Mouse (Mus musculus) liver, embryonic 16.5 days (tissue): ENCODE data around the gene Apobr. TPM values are rescaled to one million over a fixed set of nuclear protein-coding genes. Genes with fewer than 3 reads are reported as not detected.

Source experiments
- ATAC-seq: fragments of 200-750 bp; cut with Nextera tagmentation; 2 replicates; pipeline ENCODE4 v1.8.0; 2017; ENCODE audit warnings: low read depth, mild to moderate bottlenecking, moderate number of reproducible peaks, moderate library complexity
- H3K27ac ChIP-seq: fragments of 300-500 bp; sonication (generic); 2 replicates; pipeline ENCODE4 v1.5.1; 2014; ENCODE audit warnings: mild to moderate bottlenecking, low read length
- H3K27me3 ChIP-seq: fragments of 300-500 bp; sonication (generic); 2 replicates; pipeline ENCODE4 v1.6.1; 2014; ENCODE audit warnings: low read depth, low read length, mixed read lengths; ENCODE audit not compliant: control insufficient read depth, insufficient read depth
- H3K36me3 ChIP-seq: fragments of 300-500 bp; sonication (generic); 2 replicates; pipeline ENCODE4 v1.6.1; 2014; ENCODE audit warnings: mild to moderate bottlenecking; ENCODE audit not compliant: control insufficient read depth, insufficient read depth
- H3K4me1 ChIP-seq: fragments of 300-500 bp; sonication (generic); 2 replicates; pipeline ENCODE4 v1.6.1; 2014; ENCODE audit warnings: low read depth, low read length, mixed read lengths; ENCODE audit not compliant: control insufficient read depth
- H3K4me2 ChIP-seq: fragments of 300-500 bp; sonication (generic); 2 replicates; pipeline ENCODE4 v1.6.1; 2014; ENCODE audit warnings: low read depth, low read length, mixed read lengths
- H3K4me3 ChIP-seq: fragments of 300-500 bp; sonication (generic); 2 replicates; pipeline ENCODE4 v1.5.1; 2014; ENCODE audit warnings: low read depth, mild to moderate bottlenecking, low read length
- H3K9ac ChIP-seq: fragments of 300-500 bp; sonication (generic); 2 replicates; pipeline ENCODE4 v1.6.1; 2014; ENCODE audit warnings: low read depth, low read length
- H3K9me3 ChIP-seq: fragments of 300-500 bp; sonication (generic); replicated peaks from 2 replicates; pipeline ENCODE4 v1.6.1; 2016; ENCODE audit warnings: low read length; ENCODE audit not compliant: control insufficient read depth
- WGBS: fragments of 180-500 bp; shearing (Covaris S2); extraction: QIAGEN DNeasy Blood & Tissue Kit; methylation state at CpG from one replicate; pipeline ENCODE4 v1.1.7; 2014; ENCODE audit not compliant: insufficient replicate concordance; 5-methylcytosine and 5-hydroxymethylcytosine counted together
- polyA plus RNA-seq: library from polyadenylated mRNA; unstranded; fragments of >200 nt; fragmentation: Nextera tagmentation; extraction: Ambion mirVana; gene quantifications from 2 replicates; pipeline ENCODE4 v1.2.1, GENCODE M21; 2015

Apobr gene
- polyA plus RNA-seq, 1 experiment from 2014 or later = 2.3 TPM

GRCm38 (mm10) chr7:126607796-126608195 is 23.1 kb downstream of the Apobr start:
- ATAC-seq = no peak; the same call in 1 of the 2 replicates
- WGBS = 48% methylated on average over 5 of the region's 5 CpGs

DNA sequence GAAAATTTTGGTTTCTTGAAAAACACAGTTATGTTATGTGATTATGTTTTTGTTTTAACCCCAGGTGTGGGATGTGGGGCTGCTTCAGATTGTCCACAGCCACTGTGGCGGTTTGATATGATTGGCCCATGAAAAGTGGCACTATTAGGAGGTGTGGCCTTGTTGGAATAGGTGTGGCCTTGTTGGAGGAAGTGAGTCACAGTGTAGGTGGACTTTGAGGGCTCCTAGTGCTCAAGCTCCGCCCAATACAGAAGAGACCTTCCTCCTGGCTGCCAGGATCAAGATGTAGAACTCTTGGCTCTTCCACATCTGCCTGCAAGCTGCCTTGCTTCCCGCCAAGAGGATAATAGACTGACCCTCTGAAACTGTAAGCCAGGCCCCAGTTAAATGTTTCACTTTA is 28.0 kb downstream of the Apobr start:
- no peak for ATAC-seq
- H3K9me3 ChIP-seq = no peaks in the 10 kb centered on the region
- H3K27me3 ChIP-seq = no peaks in the 10 kb centered on the region
- no peak overlapping the region for H3K4me2 ChIP-seq
- H3K36me3 ChIP-seq = no peaks in the 10 kb centered on the region
- H3K9ac ChIP-seq = no peak overlapping the region
- WGBS = 64% methylated on average over 3 of the region's 3 CpGs
- no peak overlapping the region for H3K4me3 ChIP-seq
- H3K27ac ChIP-seq = no peak overlapping the region
- H3K4me1 ChIP-seq = no peaks in the 10 kb centered on the region

More at GRCm38 (mm10) chr7:126607796-126608195, 23.1 kb downstream of the Apobr start:
- Histone ChIP-seq H3K36me3 (no peaks in the 10 kb centered on the region), H3K27ac (no peak overlapping the region), H3K4me1 (no peaks in the 10 kb centered on the region), H3K9me3 (no peaks in the 10 kb centered on the region), H3K4me3 (no peak overlapping the region), H3K27me3 (no peaks in the 10 kb centered on the region), H3K4me2 (no peak overlapping the region), H3K9ac (no peak overlapping the region)

- H3K9me3 ChIP-seq = no peaks in the 10 kb centered on the region
- no peak overlapping the region for H3K4me3 ChIP-seq
- H3K27me3 ChIP-seq = no peaks in the 10 kb centered on the region
- no peaks in the 10 kb centered on the region for H3K36me3 ChIP-seq
- no peak overlapping the region for H3K27ac ChIP-seq
- ATAC-seq = no peak
- WGBS = 48% methylated on average over 3 of the region's 3 CpGs
- no peak overlapping the region for H3K9ac ChIP-seq
- no peak overlapping the region for H3K4me2 ChIP-seq
- peaks cover 2% of the 10 kb centered on the region for H3K4me1 ChIP-seq
Observed at GRCm38 (mm10) chr7:126616707-126617106, 32.0 kb downstream of the Apobr start.

DNA sequence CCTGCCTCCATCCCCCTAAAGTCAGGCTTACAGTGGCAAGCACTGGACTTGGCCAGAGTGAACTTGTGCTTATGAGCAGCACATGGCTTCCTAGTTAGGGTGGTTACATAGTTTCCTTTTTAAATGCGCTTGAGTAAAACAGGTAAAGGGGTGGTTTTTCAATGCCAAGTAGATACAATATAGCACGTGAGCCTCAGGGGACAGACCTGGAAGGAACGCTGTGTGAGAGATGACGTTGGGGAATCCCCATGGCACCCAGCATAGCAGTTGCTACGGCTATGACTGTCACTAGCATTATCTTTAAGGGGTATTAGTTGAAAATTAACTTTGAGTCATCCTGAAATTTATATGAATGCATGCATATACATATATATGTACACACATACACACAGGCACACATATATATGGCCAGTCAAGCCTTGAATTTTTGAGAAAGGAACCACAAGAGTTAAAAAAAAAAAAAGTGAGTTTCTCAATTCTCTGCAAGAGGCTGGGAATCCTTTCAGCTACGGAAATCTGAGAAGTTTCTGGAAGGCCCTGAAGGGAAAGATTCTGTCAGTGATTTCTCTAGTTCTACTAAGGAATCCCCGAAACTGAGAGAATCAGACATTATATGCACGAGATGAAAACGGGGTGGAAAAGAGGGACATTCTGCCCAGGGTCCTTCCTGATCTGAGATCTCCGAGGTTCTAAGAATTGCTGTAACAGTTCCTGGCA is 35.0 kb downstream of the Apobr start:
- 65% methylated on average over 10 of the region's 10 CpGs for WGBS
- no peaks in the 10 kb centered on the region for H3K9me3 ChIP-seq

DNA sequence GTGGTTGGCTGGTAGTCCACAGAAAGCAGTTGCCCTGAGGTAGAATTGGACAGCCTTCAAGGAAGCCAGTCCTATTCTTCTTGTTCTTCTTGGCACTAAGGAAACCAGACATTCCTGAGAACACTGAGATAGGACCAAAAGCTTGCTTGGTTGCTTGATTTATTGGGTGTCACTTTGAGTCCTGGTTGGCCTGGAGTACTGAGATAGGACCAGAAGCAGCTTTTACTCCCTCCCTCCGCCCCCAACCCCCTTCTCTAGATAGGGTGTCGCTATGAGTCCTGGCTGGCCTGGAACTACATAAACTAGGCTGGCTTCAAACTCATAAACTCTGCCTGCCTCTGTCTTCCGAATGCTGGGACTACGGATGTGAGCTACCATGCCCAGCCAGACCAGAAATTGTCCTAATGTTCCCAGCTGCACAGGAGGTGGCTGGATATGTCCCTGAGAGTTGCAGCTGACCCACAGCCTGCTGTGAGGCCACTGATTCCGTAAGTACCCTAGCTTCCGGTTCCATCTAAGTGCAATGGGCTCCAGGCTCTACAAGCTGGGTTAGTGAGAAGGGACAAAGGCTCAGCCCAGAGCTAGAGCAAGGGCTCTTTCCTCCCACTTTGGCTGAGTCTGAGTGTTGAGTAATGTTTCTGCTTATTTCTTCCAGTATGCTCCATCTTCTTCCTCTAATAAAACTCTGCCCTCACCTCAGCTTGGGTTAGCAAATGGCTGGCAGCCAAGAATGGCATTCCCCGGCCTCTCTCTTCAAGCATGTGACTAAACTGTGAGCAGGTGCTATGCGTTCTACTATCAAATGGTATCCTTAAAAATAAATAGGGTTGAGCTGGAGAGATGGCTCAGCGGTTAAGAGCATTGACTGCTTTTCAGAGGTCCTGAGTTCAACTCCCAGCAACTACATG is 37.0 kb downstream of the Apobr start:
- H3K27ac ChIP-seq = no peak overlapping the region; the same call in 1 of the 2 replicates
- no peaks in the 10 kb centered on the region for H3K36me3 ChIP-seq
- H3K27me3 ChIP-seq = no peaks in the 10 kb centered on the region
- no peak for ATAC-seq
- H3K4me1 ChIP-seq = peaks cover 25% of the 10 kb centered on the region
- H3K9me3 ChIP-seq = no peaks in the 10 kb centered on the region
- no peak overlapping the region for H3K9ac ChIP-seq
- no peak overlapping the region for H3K4me3 ChIP-seq
- 48% methylated on average over 9 of the region's 9 CpGs for WGBS
- no peak overlapping the region for H3K4me2 ChIP-seq

More for the DNA sequence above, 35.0 kb downstream of the Apobr start:
- Histone ChIP-seq H3K4me2 (no peak overlapping the region), H3K36me3 (no peaks in the 10 kb centered on the region), H3K9ac (no peak overlapping the region), H3K4me1 (peaks cover 13% of the 10 kb centered on the region), H3K27ac (no peak overlapping the region), H3K4me3 (no peak overlapping the region), H3K27me3 (no peaks in the 10 kb centered on the region)
- no peak for ATAC-seq

DNA sequence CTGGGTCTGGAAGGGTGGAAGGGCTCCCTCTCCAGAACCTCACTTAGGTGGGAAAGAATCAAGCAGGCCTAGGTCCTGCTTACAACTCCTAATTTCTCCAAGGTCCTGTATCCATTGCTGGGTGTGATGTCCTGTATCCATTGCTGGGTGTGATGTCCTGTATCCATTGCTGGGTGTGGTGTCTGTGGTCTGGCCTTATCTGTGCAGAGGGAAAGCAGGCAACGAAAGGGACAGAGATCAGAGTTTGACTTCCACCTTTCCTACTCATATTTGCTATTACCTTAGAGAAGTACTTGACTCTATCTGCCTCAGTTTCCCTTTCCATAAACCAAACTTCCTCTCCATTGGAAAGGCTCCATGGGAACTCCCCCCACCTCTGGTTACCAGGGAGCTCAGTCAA is 38.6 kb downstream of the Apobr start:
- H3K9ac ChIP-seq = no peak overlapping the region
- no peak for ATAC-seq
- no peak overlapping the region for H3K4me3 ChIP-seq
- no peak overlapping the region for H3K4me2 ChIP-seq
- H3K27me3 ChIP-seq = no peaks in the 10 kb centered on the region
- no peak overlapping the region for H3K27ac ChIP-seq
- H3K4me1 ChIP-seq = peaks cover 25% of the 10 kb centered on the region
- no peaks in the 10 kb centered on the region for H3K36me3 ChIP-seq
- H3K9me3 ChIP-seq = no peaks in the 10 kb centered on the region
- WGBS = 20% methylated on average over 1 of the region's 1 CpGs

- WGBS = 78% methylated on average over 16 of the region's 16 CpGs
- peak overlapping the region; percentile 18; the same call in 1 of the 2 replicates for H3K4me3 ChIP-seq
- ATAC-seq = no peak
- no peaks in the 10 kb centered on the region for H3K27me3 ChIP-seq
- no peak overlapping the region for H3K9ac ChIP-seq
- peaks cover 25% of the 10 kb centered on the region for H3K4me1 ChIP-seq
- no peaks in the 10 kb centered on the region for H3K9me3 ChIP-seq
- H3K27ac ChIP-seq = no peak overlapping the region
- H3K4me2 ChIP-seq = peak overlapping the region; percentile 17; the same call in 1 of the 2 replicates
- H3K36me3 ChIP-seq = no peaks in the 10 kb centered on the region
Observed at GRCm38 (mm10) chr7:126624774-126625173, 40.0 kb downstream of the Apobr start.

GRCm38 (mm10) chr7:126625369-126625768 is 40.6 kb downstream of the Apobr start:
- Histone ChIP-seq H3K9ac (no peak overlapping the region), H3K4me1 (peaks cover 25% of the 10 kb centered on the region), H3K27me3 (no peaks in the 10 kb centered on the region), H3K4me2 (peak overlapping the region; percentile 17; the same call in 1 of the 2 replicates), H3K4me3 (peak overlapping the region; percentile 18; the same call in 1 of the 2 replicates), H3K9me3 (no peaks in the 10 kb centered on the region), H3K27ac (no peak overlapping the region), H3K36me3 (no peaks in the 10 kb centered on the region)
- 10% methylated on average over 6 of the region's 6 CpGs for WGBS
- peak; percentile 88 for ATAC-seq
